Mouse (Mus musculus): ENCODE data around the gene Dync2li1. TPM values are rescaled to one million over a fixed set of nuclear protein-coding genes. Genes with fewer than 3 reads are reported as not detected.

Dync2li1 gene
- polyA plus RNA-seq, 1 experiment = 10.1 TPM

GRCm38 (mm10) chr17:84616526-84617074 is 9.7 kb upstream of the Dync2li1 start:
- no peaks in the 10 kb centered on the region for H3K79me2 ChIP-seq (ENCODE audit: control insufficient read depth, insufficient read depth)
- no peak overlapping the region for H3ac ChIP-seq (ENCODE audit: control insufficient read depth, insufficient read length)
- no peak overlapping the region for H3K4me2 ChIP-seq (ENCODE audit: low read depth)
- H3K27me3 ChIP-seq (ENCODE audit: control insufficient read depth, insufficient read depth, insufficient read length) = no peaks in the 10 kb centered on the region
- peaks cover 45% of the 10 kb centered on the region for H3K36me3 ChIP-seq (ENCODE audit: control insufficient read depth, insufficient read depth)
- no peak overlapping the region for H3K4me3 ChIP-seq
- TF ChIP-seq CEBPB (IDR thresholded peaks at IDR 0.05; ENCODE audit: insufficient read depth, poor library complexity, severe bottlenecking) (no peak), TCF12 (IDR thresholded peaks at IDR 0.05; ENCODE audit: insufficient read depth, poor library complexity, severe bottlenecking) (no peak), REST (IDR thresholded peaks at IDR 0.05; ENCODE audit: insufficient read depth, insufficient read length) (no peak), E2F4 (IDR thresholded peaks at IDR 0.05; ENCODE audit: insufficient read depth) (no peak)

- Histone ChIP-seq H3K27me3 (ENCODE audit: control insufficient read depth, insufficient read depth, insufficient read length) (no peaks in the 10 kb centered on the region), H3K36me3 (ENCODE audit: control insufficient read depth, insufficient read depth) (peaks cover 40% of the 10 kb centered on the region), H3K4me2 (ENCODE audit: low read depth) (no peak overlapping the region), H3K4me3 (no peak overlapping the region), H3ac (ENCODE audit: control insufficient read depth, insufficient read length) (no peak overlapping the region), H3K79me2 (ENCODE audit: control insufficient read depth, insufficient read depth) (no peaks in the 10 kb centered on the region)
- TF ChIP-seq USF1 (IDR thresholded peaks at IDR 0.05; ENCODE audit: low read depth) (no peak), TCF3 (IDR thresholded peaks at IDR 0.05; ENCODE audit: insufficient read length, low read depth) (no peak), REST (IDR thresholded peaks at IDR 0.05; ENCODE audit: insufficient read depth, insufficient read length) (no peak), POLR2AphosphoS2 (IDR thresholded peaks at IDR 0.05; ENCODE audit: insufficient read length, low read depth) (no peak), CEBPB (IDR thresholded peaks at IDR 0.05; ENCODE audit: insufficient read depth, poor library complexity, severe bottlenecking) (no peak), E2F4 (IDR thresholded peaks at IDR 0.05; ENCODE audit: insufficient read depth) (no peak), MAX (IDR thresholded peaks at IDR 0.05; ENCODE audit: low read depth) (no peak), MYOG (IDR thresholded peaks at IDR 0.05; ENCODE audit: control insufficient read depth in 1 of 3, insufficient read depth in 1 of 3, insufficient read length in 2 of 3, low read depth in 2 of 3) (no peak), POLR2A (IDR thresholded peaks at IDR 0.05; ENCODE audit: insufficient read length, low read depth) (no peak)
Observed at GRCm38 (mm10) chr17:84617953-84618352, 8.3 kb upstream of the Dync2li1 start.

- Histone ChIP-seq H3K4me3 (no peak overlapping the region), H3K79me2 (ENCODE audit: control insufficient read depth, insufficient read depth) (no peaks in the 10 kb centered on the region), H3ac (ENCODE audit: control insufficient read depth, insufficient read length) (no peak overlapping the region), H3K27me3 (ENCODE audit: control insufficient read depth, insufficient read depth, insufficient read length) (no peaks in the 10 kb centered on the region), H3K36me3 (ENCODE audit: control insufficient read depth, insufficient read depth) (peaks cover 28% of the 10 kb centered on the region), H3K4me2 (ENCODE audit: low read depth) (no peak overlapping the region)
- TF ChIP-seq MYOG (IDR thresholded peaks at IDR 0.05; ENCODE audit: control insufficient read depth in 1 of 3, insufficient read depth in 1 of 3, insufficient read length in 2 of 3, low read depth in 2 of 3) = no peak
- no peak for TF ChIP-seq REST (IDR thresholded peaks at IDR 0.05; ENCODE audit: insufficient read depth, insufficient read length)
- no peak for TF ChIP-seq TCF3 (IDR thresholded peaks at IDR 0.05; ENCODE audit: insufficient read length, low read depth)
- no peak for TF ChIP-seq MAX (IDR thresholded peaks at IDR 0.05; ENCODE audit: low read depth)
Observed at GRCm38 (mm10) chr17:84619112-84619511, 7.2 kb upstream of the Dync2li1 start.

GRCm38 (mm10) chr17:84620076-84620475 is 6.2 kb upstream of the Dync2li1 start:
- Histone ChIP-seq H3K79me2 (ENCODE audit: control insufficient read depth, insufficient read depth) (no peaks in the 10 kb centered on the region), H3K27me3 (ENCODE audit: control insufficient read depth, insufficient read depth, insufficient read length) (no peaks in the 10 kb centered on the region), H3K4me3 (no peak overlapping the region), H3ac (ENCODE audit: control insufficient read depth, insufficient read length) (no peak overlapping the region), H3K36me3 (ENCODE audit: control insufficient read depth, insufficient read depth) (peaks cover 24% of the 10 kb centered on the region), H3K4me2 (ENCODE audit: low read depth) (no peak overlapping the region)
- TF ChIP-seq E2F4 (IDR thresholded peaks at IDR 0.05; ENCODE audit: insufficient read depth) (no peak), SRF (IDR thresholded peaks at IDR 0.05; ENCODE audit: control insufficient read depth, insufficient read length, low read depth) (no peak), MAX (IDR thresholded peaks at IDR 0.05; ENCODE audit: low read depth) (no peak)

- Histone ChIP-seq H3K4me2 (ENCODE audit: low read depth) (no peak overlapping the region), H3K27me3 (ENCODE audit: control insufficient read depth, insufficient read depth, insufficient read length) (no peaks in the 10 kb centered on the region), H3K4me3 (no peak overlapping the region), H3K79me2 (ENCODE audit: control insufficient read depth, insufficient read depth) (no peaks in the 10 kb centered on the region), H3K36me3 (ENCODE audit: control insufficient read depth, insufficient read depth) (peaks cover 24% of the 10 kb centered on the region), H3ac (ENCODE audit: control insufficient read depth, insufficient read length) (no peak overlapping the region)
- TF ChIP-seq MYOG (IDR thresholded peaks at IDR 0.05; ENCODE audit: control insufficient read depth in 1 of 3, insufficient read depth in 1 of 3, insufficient read length in 2 of 3, low read depth in 2 of 3) = no peak
Observed at GRCm38 (mm10) chr17:84620610-84621009, 5.7 kb upstream of the Dync2li1 start.

- no peak overlapping the region for H3K4me3 ChIP-seq
- H3K4me2 ChIP-seq (ENCODE audit: low read depth) = no peak overlapping the region
- no peaks in the 10 kb centered on the region for H3K27me3 ChIP-seq (ENCODE audit: control insufficient read depth, insufficient read depth, insufficient read length)
- no peaks in the 10 kb centered on the region for H3K79me2 ChIP-seq (ENCODE audit: control insufficient read depth, insufficient read depth)
- H3K36me3 ChIP-seq (ENCODE audit: control insufficient read depth, insufficient read depth) = peaks cover 24% of the 10 kb centered on the region
- no peak overlapping the region for H3ac ChIP-seq (ENCODE audit: control insufficient read depth, insufficient read length)
- TF ChIP-seq POLR2AphosphoS2 (IDR thresholded peaks at IDR 0.05; ENCODE audit: insufficient read length, low read depth) (no peak), TCF12 (IDR thresholded peaks at IDR 0.05; ENCODE audit: insufficient read depth, poor library complexity, severe bottlenecking) (no peak), REST (IDR thresholded peaks at IDR 0.05; ENCODE audit: insufficient read depth, insufficient read length) (no peak), E2F4 (IDR thresholded peaks at IDR 0.05; ENCODE audit: insufficient read depth) (no peak), MAX (IDR thresholded peaks at IDR 0.05; ENCODE audit: low read depth) (no peak), CEBPB (IDR thresholded peaks at IDR 0.05; ENCODE audit: insufficient read depth, poor library complexity, severe bottlenecking) (no peak), MYOD1 (IDR thresholded peaks at IDR 0.05; ENCODE audit: control insufficient read depth in 1 of 3, insufficient read length in 2 of 3, low read depth in 2 of 3) (no peak), TCF3 (IDR thresholded peaks at IDR 0.05; ENCODE audit: insufficient read length, low read depth) (no peak), USF1 (IDR thresholded peaks at IDR 0.05; ENCODE audit: low read depth) (no peak), MYOG (IDR thresholded peaks at IDR 0.05; ENCODE audit: control insufficient read depth in 1 of 3, insufficient read depth in 1 of 3, insufficient read length in 2 of 3, low read depth in 2 of 3) (no peak), POLR2A (IDR thresholded peaks at IDR 0.05; ENCODE audit: insufficient read length, low read depth) (no peak), SRF (IDR thresholded peaks at IDR 0.05; ENCODE audit: control insufficient read depth, insufficient read length, low read depth) (no peak)
Observed at GRCm38 (mm10) chr17:84621209-84621608, 5.1 kb upstream of the Dync2li1 start.

All from myocyte (in vitro differentiated cells).